In genomic region chr19:32470059-32470497, GRCm38 (mm10) we compare ENCODE assay signal across 8 mouse cellular contexts. TPM values are rescaled to one million over a fixed set of nuclear protein-coding genes. Genes with fewer than 3 reads are reported as not detected.
DNase-seq lines count a peak whose midpoint lies in the region; ATAC-seq and TF ChIP-seq lines count a peak whose summit lies in the region.

No protein-coding gene starts in this region.

- intact Hi-C loops in left cerebral cortex, adult 2 months (cut with DNase I) = loop anchor here (5.0 kb wide), 1 partner anchor 498 kb away; no protein-coding TSS in a partner anchor
- intact Hi-C loops in heart, postnatal 36 days (cut with DNase I) = loop anchor here (5.0 kb wide), 1 partner anchor 488 kb away; no protein-coding TSS in a partner anchor
- intact Hi-C loops in left cerebral cortex, postnatal 14 days (cut with DNase I) = no loop called here
- intact Hi-C loops in gastrocnemius, postnatal 36 days (cut with DNase I) = no loop called here

- H3K9me3 ChIP-seq in MEL (replicated peaks; ENCODE audit: insufficient read depth, low read length) = no peaks in the 10 kb centered on the region
- no peaks in the 10 kb centered on the region for H3K9me3 ChIP-seq in midbrain, embryonic 15.5 days

- H3K4me2 ChIP-seq in midbrain, embryonic 15.5 days = no peak overlapping the region

- no peaks in the 10 kb centered on the region for H3K79me2 ChIP-seq in MEL (ENCODE audit: control insufficient read depth, insufficient read depth, low read length, poor library complexity)

- TF ChIP-seq EP300 in MEL (IDR thresholded peaks at IDR 0.05; ENCODE audit: low read depth in 1 of 2, low read length in 2 of 2) = no peak

- peaks cover 3 to 13% of the 10 kb centered on the region in 2 experiments for H3K4me1 ChIP-seq in MEL (ENCODE audit: control insufficient read depth in 1 of 2, insufficient read depth in 2 of 2, low read length in 2 of 2)
- H3K4me1 ChIP-seq in midbrain, embryonic 15.5 days = no peaks in the 10 kb centered on the region

- H3K9ac ChIP-seq in MEL (ENCODE audit: control insufficient read depth, low read depth, low read length, poor library complexity, severe bottlenecking) = peak overlapping the region; percentile 48
- no peak overlapping the region for H3K9ac ChIP-seq in midbrain, embryonic 15.5 days

- H3K27me3 ChIP-seq in MEL (ENCODE audit: control insufficient read depth in 1 of 2, insufficient read depth in 2 of 2, low read length in 2 of 2) = no peaks in the 10 kb centered on the region
- H3K27me3 ChIP-seq in midbrain, embryonic 15.5 days (replicated peaks) = no peaks in the 10 kb centered on the region

- no peak overlapping the region for H3K4me3 ChIP-seq in left cerebral cortex, adult 2 months
- peak overlapping the region; percentile 31 to 59 for H3K4me3 ChIP-seq in MEL (ENCODE audit: control insufficient read depth in 1 of 2, insufficient read depth in 1 of 2, low read depth in 2 of 2, low read length in 2 of 2)
- no peak overlapping the region for H3K4me3 ChIP-seq in midbrain, embryonic 15.5 days

- H3K27ac ChIP-seq in left cerebral cortex, adult 2 months = no peak overlapping the region
- H3K27ac ChIP-seq in MEL (ENCODE audit: control insufficient read depth, low read depth, low read length) = no peak overlapping the region
- no peak overlapping the region for H3K27ac ChIP-seq in midbrain, embryonic 15.5 days

- TF ChIP-seq POLR2A in MEL (IDR thresholded peaks at IDR 0.05; ENCODE audit: control insufficient read depth in 1 of 2, insufficient read depth in 1 of 2, low read depth in 1 of 2, low read length in 2 of 2, poor library complexity in 1 of 2) = no peak

- ATAC-seq in midbrain, embryonic 15.5 days (replicated peaks) = peak; percentile 69

- DNase-seq in left cerebral cortex, adult 2 months (ENCODE audit: extremely low spot score in 1 of 2, low spot score in 2 of 2) = peak; percentile 24 to 53
- no peak for DNase-seq in left cerebral cortex, adult 8-10 months (ENCODE audit: low spot score in 2 of 2)
- DNase-seq in MEL (ENCODE audit: low read depth, low spot score) = peak; percentile 89
- peak; percentile 26 for DNase-seq in cerebellum, adult 11 months
- DNase-seq in heart, postnatal 36 days = peak; percentile 35 to 46
- DNase-seq in left cerebral cortex, postnatal 14 days (ENCODE audit: low spot score in 2 of 2) = peak; percentile 36 to 69
- DNase-seq in gastrocnemius, postnatal 36 days = no peak

- TF ChIP-seq RAD21 in MEL (IDR thresholded peaks at IDR 0.05; ENCODE audit: low read depth, low read length) = peak; percentile 93

- H3K36me3 ChIP-seq in MEL (ENCODE audit: control insufficient read depth in 1 of 2, insufficient read depth in 2 of 2, low read length in 2 of 2) = peaks cover 0 to 7% of the 10 kb centered on the region in 2 experiments; a peak in 2 of 4 replicates
- no peaks in the 10 kb centered on the region for H3K36me3 ChIP-seq in midbrain, embryonic 15.5 days (replicated peaks)

- 31% methylated on average over 6 of the region's 6 CpGs for WGBS in midbrain, embryonic 15.5 days

- peak; percentile 95 for TF ChIP-seq CTCF in left cerebral cortex, adult 2 months (IDR thresholded peaks at IDR 0.05)
- TF ChIP-seq CTCF in MEL (IDR thresholded peaks at IDR 0.05 in 2 of 3, conservative IDR thresholded peaks at IDR 0.05 in 1 of 3; ENCODE audit: control insufficient read depth in 1 of 3, insufficient read depth in 1 of 3, low read depth in 2 of 3, low read length in 3 of 3, poor library complexity in 1 of 3, severe bottlenecking in 1 of 3) = peak in 2 of 3 experiments; percentile 90 to 97; a peak in 4 of 6 replicates

TF ChIP-seq in MEL, 35 proteins besides CTCF, POLR2A, EP300 and RAD21:
- TF ChIP-seq ZNF384 (IDR thresholded peaks at IDR 0.05; ENCODE audit: low read depth, low read length) (peak; percentile 49; the same call in 1 of the 2 replicates), SMC3 (IDR thresholded peaks at IDR 0.05; ENCODE audit: low read depth, low read length) (peak; percentile 91), TCF12 (IDR thresholded peaks at IDR 0.05; ENCODE audit: low read depth, low read length) (peak; percentile 36), USF1 (IDR thresholded peaks at IDR 0.05; ENCODE audit: low read depth, low read length) (no peak), MXI1 (IDR thresholded peaks at IDR 0.05; ENCODE audit: low read depth, low read length) (no peak), TBP (IDR thresholded peaks at IDR 0.05; ENCODE audit: low read depth, low read length) (no peak), MYC (IDR thresholded peaks at IDR 0.05; ENCODE audit: low read depth, low read length) (no peak), BHLHE40 (IDR thresholded peaks at IDR 0.05; ENCODE audit: borderline replicate concordance, low read depth, low read length) (0 out of 2 replicates have a peak, but pooled peaks have one; percentile 16), GABPA (IDR thresholded peaks at IDR 0.05; ENCODE audit: low read depth, low read length) (no peak), MAZ (IDR thresholded peaks at IDR 0.05; ENCODE audit: low read depth, low read length) (no peak), GATA1 (IDR thresholded peaks at IDR 0.05; ENCODE audit: low read depth, low read length) (no peak), ZC3H11A (IDR thresholded peaks at IDR 0.05; ENCODE audit: low read depth, low read length) (peak; percentile 89), SIN3A (IDR thresholded peaks at IDR 0.05; ENCODE audit: low read length) (peak; percentile 69), HCFC1 (IDR thresholded peaks at IDR 0.05; ENCODE audit: low read depth, low read length) (peak; percentile 40; the same call in 1 of the 2 replicates), MAFK (IDR thresholded peaks at IDR 0.05; ENCODE audit: borderline replicate concordance, low read depth, low read length) (no peak), JUND (IDR thresholded peaks at IDR 0.05; ENCODE audit: low read depth, low read length) (no peak), ZMIZ1 (IDR thresholded peaks at IDR 0.05; ENCODE audit: low read depth, low read length) (no peak), CHD2 (IDR thresholded peaks at IDR 0.05; ENCODE audit: low read length) (no peak), ZKSCAN1 (IDR thresholded peaks at IDR 0.05; ENCODE audit: low read depth, low read length) (no peak), RCOR1 (IDR thresholded peaks at IDR 0.05; ENCODE audit: low read depth, low read length) (peak; percentile 34; the same call in 1 of the 2 replicates), MAX (IDR thresholded peaks at IDR 0.05; ENCODE audit: low read length) (no peak), NELFE (IDR thresholded peaks at IDR 0.05; ENCODE audit: low read depth, low read length) (0 out of 2 replicates have a peak, but pooled peaks have one; percentile 21), CHD1 (IDR thresholded peaks at IDR 0.05; ENCODE audit: low read depth, low read length) (no peak), ETS1 (IDR thresholded peaks at IDR 0.05; ENCODE audit: low read depth, low read length) (no peak)

RNA-seq across cellular contexts. Expression of gene Rpl9-ps6, which starts 3.7 kb away (rescaled TPM):
- 10 to 100 TPM; 29.3 to 40.0 TPM for total RNA-seq in left cerebral cortex, adult 2 months (2021)
- total RNA-seq in left cerebral cortex, adult 8-10 months (2022) = 10 to 100 TPM; 25.0 to 46.3 (median 32.1) TPM
- 111 and 161 TPM in 2 replicates for total RNA-seq in MEL (2012; rRNA removed)
- 10 to 100 TPM in 1 of 2 experiments, not detected in 1; 95.5 TPM for polyA plus RNA-seq in MEL (2012; ENCODE audit: insufficient read depth in 1 of 2, insufficient read length in 2 of 2, low read depth in 1 of 2, low replicate concordance in 2 of 2, missing spikeins in 1 of 2)
- 10 to 100 TPM; 27.7 to 36.1 TPM for total RNA-seq in heart, postnatal 36 days (2021)
- 10 to 100 TPM; 21.6 to 24.0 TPM for total RNA-seq in left cerebral cortex, postnatal 14 days (2021)
- 47.4 and 51.5 TPM in 2 replicates for polyA plus RNA-seq in midbrain, embryonic 15.5 days (2015; fragmentation: Nextera tagmentation; extraction: Ambion mirVana)
- total RNA-seq in gastrocnemius, postnatal 36 days (2021) = 10 to 100 TPM; 25.7 to 26.5 TPM

RNA-seq across cellular contexts. Expression of gene Minpp1, which starts 15.5 kb away (rescaled TPM):
- total RNA-seq in left cerebral cortex, adult 2 months (2021) = 10 to 100 TPM; 66.3 to 71.3 TPM
- total RNA-seq in left cerebral cortex, adult 8-10 months (2022) = 10 to 100 TPM; 57.1 to 67.5 (median 60.7) TPM
- 192 and 256 TPM in 2 replicates for total RNA-seq in MEL (2012; rRNA removed)
- 100 to 1,000 TPM in 1 of 2 experiments, not detected in 1; 176 TPM for polyA plus RNA-seq in MEL (2012; ENCODE audit: insufficient read depth in 1 of 2, insufficient read length in 2 of 2, low read depth in 1 of 2, low replicate concordance in 2 of 2, missing spikeins in 1 of 2)
- total RNA-seq in heart, postnatal 36 days (2021) = 10 to 100 TPM; 14.1 to 15.3 TPM
- 10 to 100 TPM; 66.8 to 70.2 TPM for total RNA-seq in left cerebral cortex, postnatal 14 days (2021)
- 63.0 and 63.2 TPM in 2 replicates for polyA plus RNA-seq in midbrain, embryonic 15.5 days (2015; fragmentation: Nextera tagmentation; extraction: Ambion mirVana)
- total RNA-seq in gastrocnemius, postnatal 36 days (2021) = 10 to 100 TPM; 12.7 to 15.2 TPM

Comparison
In these comparisons a context has a peak if more than half of its experiments do, and no peak if none do; other contexts are left out.
1. DNase-seq: peak in left cerebral cortex, adult 2 months (2 of 2), MEL (single experiment), cerebellum, adult 11 months (single experiment), heart, postnatal 36 days (2 of 2) and left cerebral cortex, postnatal 14 days (2 of 2); none in left cerebral cortex, adult 8-10 months (0 of 2) and gastrocnemius, postnatal 36 days (0 of 2).
2. intact Hi-C loops: an anchor here in left cerebral cortex, adult 2 months (5.0 kb wide) and heart, postnatal 36 days (5.0 kb wide); none called in left cerebral cortex, postnatal 14 days and gastrocnemius, postnatal 36 days.
3. H3K4me3 ChIP-seq: peak in MEL (2 of 2); none in left cerebral cortex, adult 2 months (single experiment) and midbrain, embryonic 15.5 days (single experiment).